Mouse (Mus musculus): ENCODE results near the gene Plcb2.
A peak's percentile ranks its signal among the peaks of the same experiment; 100 is the strongest.

The Plcb2 gene

DNA sequence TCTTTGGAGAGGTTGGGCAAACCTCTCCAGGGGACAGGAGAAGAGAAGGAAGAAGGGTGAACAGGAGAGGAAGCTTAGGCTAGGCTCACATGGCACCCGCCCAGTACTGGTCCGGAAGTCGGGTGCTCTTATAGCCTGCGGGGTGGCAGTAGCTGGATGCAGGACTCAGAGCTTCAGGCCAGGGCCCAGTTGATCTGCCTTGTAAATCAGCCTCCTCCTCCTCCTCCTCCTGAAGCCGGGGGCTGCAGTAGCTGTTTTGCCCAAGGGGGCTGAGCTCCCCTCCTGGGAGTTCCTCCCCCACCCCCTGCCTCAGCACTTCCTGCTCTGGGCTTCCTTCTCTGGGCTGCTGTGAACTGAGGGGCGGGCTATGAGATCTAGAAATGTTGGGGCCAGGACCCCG lies at the start of gene Plcb2:
Gene Plcb2, minus strand, starts transcription at position 102 of the 400 bp plus-strand sequence.
- no peak for DNase-seq (ENCODE audit: extremely low spot score, low spot score)

DNA sequence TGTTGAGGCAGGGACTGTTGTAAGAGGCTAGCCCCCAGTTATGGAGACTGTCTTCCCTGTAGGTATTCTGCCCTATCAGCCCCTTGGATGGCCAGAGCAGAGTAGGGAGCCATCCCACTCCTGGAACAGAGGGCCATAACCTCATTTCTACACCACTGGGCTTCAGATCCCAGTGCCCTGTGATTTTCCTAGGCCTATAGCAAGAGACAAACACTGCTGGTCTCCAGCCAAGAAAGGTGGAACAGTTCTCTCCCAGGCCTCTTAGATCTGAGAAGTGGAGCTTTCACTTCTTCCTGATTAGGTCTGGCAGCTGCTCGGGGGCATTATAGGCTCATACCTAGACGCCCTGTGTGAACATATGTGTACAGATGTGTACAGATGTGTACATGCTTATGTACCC lies 48.1 kb upstream of the Plcb2 start:
- DNase-seq (ENCODE audit: extremely low spot score, low spot score) = no peak

DNA sequence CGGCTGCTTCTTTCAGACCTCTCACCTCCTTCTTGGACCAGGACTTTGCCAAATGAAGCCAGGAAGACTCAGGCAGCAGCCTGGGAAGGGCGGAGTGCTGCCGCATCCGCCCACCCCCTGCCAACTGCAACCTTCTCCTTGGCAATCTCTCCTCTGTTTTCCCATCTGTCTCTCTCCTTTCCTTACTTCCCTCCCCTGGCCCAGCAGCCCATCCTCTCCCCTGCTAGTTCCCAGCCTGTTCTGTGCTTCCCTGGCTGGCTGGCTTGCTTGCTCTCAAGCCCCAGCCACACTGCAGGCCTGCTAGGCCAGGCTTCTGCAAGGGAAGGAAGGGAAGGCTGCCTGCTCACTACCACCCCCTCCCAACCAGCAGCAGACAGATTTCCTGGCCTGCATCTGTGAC lies 47.6 kb upstream of the Plcb2 start:
- no peak for DNase-seq (ENCODE audit: extremely low spot score, low spot score)

DNA sequence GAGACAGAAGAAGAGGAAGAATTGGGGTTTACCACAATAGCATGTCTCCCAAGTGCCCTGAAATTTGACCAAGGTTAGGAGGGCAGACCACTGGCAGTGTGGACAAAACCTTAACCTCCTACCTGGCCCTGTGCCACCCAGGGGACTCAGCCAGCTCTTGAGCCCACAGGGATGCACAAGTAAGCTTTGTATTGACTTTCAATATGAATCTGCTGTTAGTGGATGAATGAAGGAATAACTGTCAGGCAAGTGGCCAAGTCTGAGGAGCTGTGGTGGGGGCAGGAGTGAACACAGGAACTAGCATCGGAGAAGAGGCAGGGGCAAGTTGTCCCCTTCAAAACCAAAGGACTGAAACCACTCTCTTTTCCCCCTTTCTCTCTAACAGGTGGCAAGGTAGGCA lies 47.2 kb upstream of the Plcb2 start:
- no peak for DNase-seq (ENCODE audit: extremely low spot score, low spot score)

DNA sequence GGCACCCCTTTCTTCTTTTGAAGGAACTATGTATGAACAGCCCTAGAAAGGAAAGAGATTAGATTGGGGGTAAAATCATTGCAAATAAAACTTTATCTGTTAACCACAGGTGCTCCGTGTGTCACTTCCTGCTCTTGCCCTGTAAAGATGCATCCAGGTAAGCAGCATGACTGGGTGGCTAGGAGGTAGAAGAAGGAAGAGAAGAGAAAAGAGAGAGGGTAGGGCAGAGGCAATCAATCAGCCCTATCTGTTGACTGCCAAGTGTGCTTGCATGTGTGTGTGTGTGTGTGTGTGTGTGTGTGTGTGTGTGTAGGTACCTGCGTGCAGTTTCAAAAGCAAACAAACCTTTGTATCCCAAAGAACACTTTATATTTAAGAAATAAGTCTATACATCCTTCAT lies 46.3 kb upstream of the Plcb2 start:
- no peak for DNase-seq (ENCODE audit: extremely low spot score, low spot score)

DNA sequence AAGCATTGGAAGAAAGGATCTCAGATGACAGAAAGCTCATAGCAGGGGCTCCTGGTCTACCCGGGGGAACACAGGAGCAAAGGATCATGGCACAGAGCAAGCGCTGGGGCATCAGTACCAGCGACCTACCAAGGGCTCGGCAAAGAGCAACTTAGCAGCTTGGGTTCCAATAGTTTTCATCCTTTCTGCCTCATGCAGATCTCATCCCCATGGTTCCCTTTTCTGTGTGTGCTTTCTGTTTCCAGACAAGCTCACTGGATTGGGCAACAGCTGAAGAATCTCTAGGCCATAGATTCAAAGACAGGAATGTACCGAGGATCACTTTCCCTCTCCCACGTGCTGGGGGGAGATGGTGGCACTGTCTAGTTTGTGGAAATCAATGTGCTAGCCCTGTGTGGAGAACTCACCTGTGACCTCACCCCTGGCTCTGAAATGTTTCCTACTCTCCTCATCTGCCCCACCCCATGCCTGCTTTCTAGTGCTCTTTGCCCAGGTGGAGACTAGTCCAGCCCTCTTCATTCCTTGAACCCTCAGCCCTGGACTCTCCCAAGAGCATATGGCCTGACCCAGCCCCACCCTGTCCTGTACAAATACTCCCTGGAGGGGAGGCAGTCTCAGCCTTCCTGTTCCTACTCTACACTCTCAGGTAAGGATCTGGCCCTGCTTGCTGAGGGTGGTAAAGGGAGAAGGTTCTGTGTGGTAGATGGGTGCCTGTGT lies 44.1 kb upstream of the Plcb2 start, which contains the start of gene Phgr1:
Gene Phgr1, plus strand, starts transcription at position 612 of the 717 bp plus-strand sequence.
- no peak for DNase-seq (ENCODE audit: extremely low spot score, low spot score)

DNA sequence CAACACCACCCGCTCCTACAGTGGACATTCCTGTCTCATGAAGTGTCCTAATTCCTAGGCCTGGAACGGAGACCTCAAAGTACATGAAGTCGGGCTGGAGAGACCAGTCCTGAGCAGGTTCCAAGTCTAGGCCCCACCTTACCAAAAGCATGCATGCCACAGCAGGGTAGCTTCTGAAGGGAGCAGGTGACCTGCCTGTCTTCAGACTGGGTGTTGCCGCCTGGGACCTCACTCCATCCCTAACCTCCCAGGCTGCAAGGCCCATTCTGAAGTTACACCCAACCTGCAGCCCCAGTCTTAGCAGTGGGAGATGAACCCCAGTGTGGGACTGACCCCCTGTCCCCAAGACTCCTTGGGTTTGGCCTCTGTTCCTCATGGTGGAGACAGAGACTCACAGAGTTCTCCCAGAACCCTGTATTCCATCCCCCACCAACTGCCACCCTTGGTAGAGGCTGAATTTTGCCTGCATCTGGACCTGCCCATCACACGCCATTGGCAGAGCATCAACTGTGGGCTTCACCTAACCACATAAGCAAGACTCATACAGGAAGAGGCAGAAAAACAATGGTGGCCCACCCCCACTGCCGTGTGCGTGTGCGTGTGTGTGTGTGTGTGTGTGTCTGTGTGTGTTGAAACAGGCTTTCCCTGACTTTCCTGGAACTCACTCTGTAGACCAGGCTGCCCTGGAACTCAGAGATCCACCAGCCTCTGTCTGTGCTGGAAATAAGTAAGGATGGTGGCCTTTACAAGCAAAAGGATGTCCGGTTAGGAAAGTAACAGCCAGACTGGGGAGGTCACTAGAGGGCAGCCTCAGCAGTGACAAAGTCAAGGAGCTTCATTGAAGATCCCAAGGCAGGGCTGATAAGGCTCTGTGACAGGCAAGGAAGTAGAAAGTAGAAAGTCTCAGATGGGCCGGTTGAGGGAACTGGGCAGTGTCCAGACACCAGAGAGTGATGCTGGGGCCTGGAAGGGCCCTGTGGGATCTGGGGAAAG lies 38.1 kb upstream of the Plcb2 start:
- DNase-seq (ENCODE audit: extremely low spot score, low spot score) = no peak

DNA sequence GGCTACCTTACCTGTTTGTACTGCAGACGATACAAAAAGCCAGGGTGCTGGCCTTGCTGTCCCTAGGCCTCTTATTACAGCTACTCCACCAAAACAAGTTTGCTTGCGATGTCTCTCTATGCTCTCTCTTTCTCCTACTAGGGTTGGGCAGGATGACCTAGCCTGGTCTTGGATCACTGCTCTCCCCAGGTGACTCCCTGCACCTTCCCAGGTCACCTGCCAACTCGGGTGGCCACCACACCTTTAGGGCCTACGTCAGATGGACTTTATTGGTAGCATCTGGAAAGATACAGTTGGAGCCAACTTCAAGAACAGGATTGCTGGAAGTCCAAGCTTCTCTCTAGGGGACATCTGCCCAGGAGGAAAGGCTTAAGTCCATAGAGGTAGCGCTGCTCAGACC lies 36.6 kb upstream of the Plcb2 start:
- DNase-seq (ENCODE audit: extremely low spot score, low spot score) = no peak

DNA sequence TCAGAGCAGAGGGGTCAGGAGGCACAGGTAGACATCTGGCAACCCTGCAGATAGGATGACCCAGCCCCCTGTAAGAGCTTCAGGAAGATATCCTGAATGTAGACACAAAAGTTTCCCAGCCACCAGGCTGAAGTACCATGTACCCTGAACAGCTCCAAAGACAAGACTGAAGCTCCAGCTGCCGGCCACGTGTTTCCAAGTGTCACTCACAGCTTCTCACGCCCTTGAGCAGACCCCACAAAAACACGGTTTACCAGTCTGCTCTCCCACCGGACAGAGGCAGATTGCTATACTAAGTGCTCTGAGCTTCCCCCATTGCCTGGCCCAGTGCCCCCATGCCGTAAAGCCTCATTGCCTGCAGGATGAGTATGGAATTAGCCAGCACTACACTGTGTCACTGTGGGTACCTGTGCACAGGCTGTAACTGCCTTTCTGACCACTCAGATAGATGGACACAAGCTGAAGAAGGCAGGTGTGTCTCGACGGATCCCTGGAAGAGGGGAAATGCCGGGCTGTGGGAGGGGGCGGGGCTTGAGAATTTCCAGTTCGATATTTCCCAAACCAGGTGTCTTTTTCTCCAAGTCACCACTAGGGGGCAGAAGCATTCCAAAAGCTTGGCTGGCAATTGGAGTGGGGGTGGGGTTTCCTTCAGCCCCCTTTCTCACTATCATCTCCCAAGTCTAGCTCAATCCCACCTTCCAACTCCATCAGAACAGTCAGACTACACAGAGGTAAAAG lies 36.0 kb upstream of the Plcb2 start:
- peak; percentile 54 for DNase-seq (ENCODE audit: extremely low spot score, low spot score)

DNA sequence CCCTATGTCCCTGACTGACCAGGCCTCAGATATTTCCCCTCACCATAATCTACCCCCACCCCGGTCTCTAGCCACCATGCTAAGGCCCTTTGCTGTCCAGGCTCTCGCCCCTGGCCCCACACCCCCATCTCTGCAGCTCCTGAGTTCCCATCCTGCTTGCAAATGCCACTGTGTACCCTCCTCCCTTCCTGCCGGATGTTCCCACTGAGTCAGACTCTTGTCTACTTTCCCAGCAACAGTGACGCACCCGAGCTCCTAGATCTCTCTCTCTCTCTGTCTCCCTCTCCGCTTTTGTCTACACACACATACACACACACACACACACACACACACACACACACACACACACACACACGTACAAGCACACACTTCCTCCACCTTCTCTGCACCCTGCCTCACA lies 35.2 kb upstream of the Plcb2 start:
- DNase-seq (ENCODE audit: extremely low spot score, low spot score) = no peak

DNA sequence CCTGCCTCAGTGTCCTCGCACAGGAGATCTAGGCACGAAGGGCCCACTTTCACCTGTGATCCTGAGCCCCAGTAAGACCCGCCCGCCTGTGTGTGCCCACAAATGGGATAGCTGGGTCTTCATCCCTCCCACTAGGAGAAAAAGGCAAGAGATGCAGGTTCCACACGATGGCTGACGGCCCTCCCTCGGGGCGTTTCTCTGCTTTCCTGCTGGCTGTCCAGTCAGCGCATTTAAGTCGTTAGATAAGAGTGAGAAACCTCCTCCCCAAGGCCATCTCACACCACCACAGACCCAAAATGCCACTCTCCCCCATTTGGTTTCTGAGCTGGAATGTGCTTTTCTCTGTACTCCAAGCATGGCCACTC lies 34.5 kb upstream of the Plcb2 start:
- no peak for DNase-seq (ENCODE audit: extremely low spot score, low spot score)

DNA sequence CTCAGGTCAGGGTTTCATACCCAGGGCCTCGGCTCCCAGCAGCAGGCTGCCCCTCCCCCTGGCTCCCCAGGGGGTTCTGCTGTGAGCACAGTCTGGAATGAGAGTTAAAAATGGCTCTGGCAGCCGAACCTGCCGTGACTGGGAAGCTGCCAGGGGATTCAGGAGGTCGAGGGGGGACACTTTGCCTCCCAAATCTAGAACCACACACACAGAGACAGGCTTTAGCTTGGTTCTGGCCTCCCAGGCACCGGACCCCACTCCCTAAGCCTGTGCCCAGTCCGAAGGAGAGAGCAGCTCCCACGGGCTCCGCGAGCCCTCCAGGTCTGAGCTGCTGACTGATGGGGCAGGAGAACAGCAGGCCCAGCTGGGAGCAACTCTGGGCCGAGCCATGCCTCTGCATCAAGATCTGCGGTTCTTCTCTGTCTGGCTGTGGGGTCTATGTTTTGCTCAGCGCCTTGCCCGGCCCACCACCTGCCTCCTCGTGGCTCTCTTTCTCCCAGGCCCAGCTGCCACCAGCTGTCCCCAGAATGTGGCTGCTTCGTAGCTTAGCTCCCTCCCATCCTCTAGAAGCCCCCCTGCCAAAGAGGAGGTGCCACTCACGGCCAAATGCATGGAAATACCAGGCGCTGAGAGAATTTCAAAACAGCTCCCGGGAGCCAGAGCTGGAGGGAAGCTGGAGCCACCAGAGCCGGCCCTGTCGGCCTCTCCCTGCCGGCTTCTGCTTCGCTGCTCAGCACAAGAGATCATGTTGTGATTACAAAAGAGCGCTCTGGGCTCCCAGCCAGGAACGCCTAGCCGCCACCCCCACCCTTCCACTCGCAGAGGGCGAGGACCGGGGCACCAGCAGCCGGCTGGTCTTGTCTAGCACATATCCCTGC lies 33.9 kb upstream of the Plcb2 start, which contains the start of gene Ccdc9b:
Gene Ccdc9b, minus strand, starts transcription at position 756 of the 878 bp plus-strand sequence.
- peak; percentile 68 for DNase-seq (ENCODE audit: extremely low spot score, low spot score)

DNA sequence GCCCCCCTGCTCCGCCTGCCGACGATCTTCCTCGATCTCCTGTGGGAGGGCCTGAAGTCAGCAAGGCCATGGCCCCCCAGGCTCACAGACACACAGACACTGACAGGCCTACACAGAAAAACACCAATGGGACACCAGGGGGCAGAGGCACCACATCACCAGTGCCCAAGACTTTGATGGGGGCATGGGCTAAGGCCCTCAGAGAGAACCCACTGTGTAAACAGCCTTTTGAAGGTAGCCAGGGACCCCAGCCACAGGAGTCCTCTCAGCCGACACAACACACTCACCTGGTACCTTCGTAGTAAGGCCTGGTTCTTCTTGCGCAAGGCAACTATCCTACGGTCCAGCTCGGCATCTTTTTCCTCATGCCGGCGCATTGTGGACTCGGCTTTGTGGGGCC lies 33.1 kb upstream of the Plcb2 start:
- DNase-seq (ENCODE audit: extremely low spot score, low spot score) = no peak

DNA sequence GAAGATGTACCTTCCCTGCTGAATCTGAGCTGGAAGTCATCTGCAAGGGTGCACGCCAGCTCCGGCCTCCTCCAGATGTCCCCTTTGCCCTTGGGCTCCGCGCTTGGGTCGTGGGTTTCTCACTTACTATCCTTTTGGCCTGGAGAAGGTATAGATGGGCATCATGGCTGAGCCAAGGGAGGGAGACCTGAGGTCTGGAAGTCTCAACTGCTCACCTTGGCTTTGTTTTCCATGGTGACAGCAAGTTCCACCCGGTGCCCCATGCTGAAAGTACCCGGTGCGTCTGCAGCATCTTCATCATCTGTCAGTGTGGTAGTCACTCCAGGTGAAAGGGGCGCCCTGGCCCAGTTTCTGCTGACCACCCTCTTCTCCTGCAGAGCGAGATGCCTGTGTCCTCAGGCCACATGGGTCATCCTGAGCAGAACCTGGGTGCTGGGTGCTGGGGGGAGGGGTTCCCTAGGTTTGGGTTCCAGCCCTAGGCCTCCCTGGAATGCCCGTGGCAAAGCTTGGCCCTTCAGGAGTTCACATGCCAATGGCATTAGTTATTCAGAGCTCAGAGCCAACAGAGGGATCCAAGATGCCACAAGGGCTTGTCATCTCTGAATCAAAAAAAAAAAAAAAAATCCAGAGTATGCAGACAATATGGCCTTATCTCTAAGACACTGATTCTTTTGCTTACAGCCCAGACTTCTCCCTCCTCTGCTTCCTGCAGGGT lies 32.2 kb upstream of the Plcb2 start:
- DNase-seq (ENCODE audit: extremely low spot score, low spot score) = no peak

DNA sequence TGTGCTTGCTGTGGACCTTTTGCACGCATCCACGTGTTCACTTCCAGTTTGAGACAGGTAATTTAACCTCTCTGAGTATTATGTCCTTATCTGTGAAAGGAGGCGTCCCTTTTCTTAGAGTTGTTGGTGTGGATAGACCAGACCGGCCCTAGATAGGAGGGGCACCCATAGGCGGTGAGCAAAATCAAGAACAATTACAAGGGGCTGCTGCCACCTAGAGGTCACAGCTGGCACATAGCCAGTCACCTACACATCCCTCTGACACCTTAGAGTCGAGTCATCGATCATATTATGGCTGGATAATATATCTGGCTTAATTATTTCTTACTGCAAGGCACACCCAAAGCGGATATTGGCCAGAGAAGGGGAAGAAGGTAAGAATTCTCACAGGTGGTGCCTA lies 31.6 kb upstream of the Plcb2 start:
- peak; percentile 65 for DNase-seq (ENCODE audit: extremely low spot score, low spot score)

DNA sequence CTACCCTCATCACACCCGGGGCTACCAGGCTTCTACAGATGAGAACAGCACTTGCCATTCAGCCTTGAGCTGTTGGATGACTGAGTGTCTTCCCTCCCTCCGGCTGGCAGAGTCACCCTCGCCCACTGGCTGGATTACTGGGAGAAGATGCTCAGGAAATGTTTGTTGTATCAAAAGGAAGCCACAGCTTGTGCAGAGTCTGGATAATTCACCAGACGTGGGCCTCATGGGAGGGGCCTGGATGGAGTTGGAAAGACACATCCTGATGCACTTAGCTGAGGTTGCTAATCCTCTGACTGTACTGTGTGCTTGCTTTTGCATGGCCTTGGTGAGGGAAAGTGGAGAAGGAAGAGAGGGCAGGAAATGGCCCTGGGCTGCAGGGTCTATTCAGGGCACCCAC lies 27.9 kb upstream of the Plcb2 start:
- no peak for DNase-seq (ENCODE audit: extremely low spot score, low spot score)

DNA sequence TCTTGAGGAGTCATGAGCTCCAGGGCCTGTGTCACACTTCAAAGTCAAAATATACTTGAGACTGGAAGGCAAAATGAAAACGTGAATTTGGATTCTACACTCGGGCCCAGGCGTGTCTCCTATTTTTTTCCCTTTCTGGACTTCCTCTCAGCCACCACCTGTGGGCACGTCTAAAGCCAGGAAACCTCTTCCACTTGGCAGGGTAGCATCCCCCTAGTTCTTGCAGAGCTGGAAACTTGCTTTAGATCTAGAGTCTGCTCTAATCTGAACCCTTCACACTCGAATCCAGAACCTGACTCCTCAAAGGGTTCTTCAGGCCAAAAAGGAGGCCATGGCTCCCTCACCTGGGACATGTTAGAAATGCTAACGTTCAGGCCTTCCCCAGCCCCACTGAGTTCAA lies 27.2 kb upstream of the Plcb2 start:
- no peak for DNase-seq (ENCODE audit: extremely low spot score, low spot score)

DNA sequence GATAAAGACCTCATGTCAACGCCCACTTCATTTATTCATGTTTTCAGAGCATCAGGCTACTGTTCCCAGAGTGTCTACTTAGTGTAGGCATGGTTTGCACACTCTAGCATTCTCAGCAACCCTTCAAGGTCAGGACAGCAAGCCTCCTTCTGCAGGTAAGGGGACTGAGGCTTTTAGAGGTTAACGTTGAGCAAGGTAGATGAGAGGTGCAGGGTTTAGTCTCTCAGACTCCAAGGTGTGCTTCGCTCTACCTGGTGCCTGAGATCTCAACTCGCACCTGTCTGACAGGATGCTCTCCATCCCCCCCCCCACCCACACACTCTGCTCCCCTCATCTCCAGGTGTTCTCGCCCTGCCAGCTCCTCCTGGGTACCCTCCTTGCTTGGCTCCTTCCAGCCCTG lies 25.9 kb upstream of the Plcb2 start:
- no peak for DNase-seq (ENCODE audit: extremely low spot score, low spot score)

DNA sequence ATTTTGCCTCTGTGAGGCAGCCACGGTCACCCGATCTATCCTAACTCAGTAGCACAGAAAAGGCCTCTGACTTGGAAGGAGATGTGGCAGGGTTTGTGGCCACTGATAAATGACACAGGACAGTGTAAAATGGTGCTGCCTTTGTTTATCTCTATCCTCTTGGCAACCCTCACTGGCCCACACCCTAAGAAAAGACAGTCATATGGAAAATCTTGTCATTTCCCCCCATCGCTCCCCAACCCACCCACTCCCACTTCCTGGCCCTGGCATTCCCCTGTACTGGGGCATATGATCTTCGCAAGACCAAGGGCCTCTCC lies 24.5 kb upstream of the Plcb2 start:
- DNase-seq (ENCODE audit: extremely low spot score, low spot score) = no peak
